Mouse (Mus musculus): ENCODE results near the gene Elmo2. TPM values are rescaled to one million over a fixed set of nuclear protein-coding genes. Genes with fewer than 3 reads are reported as not detected.

Elmo2 gene
- total RNA-seq, 2 experiments from 2014 or later: 164 to 173 TPM

- DNase-seq (ENCODE audit: extremely low spot score in 1 of 2, low spot score in 2 of 2): peak; percentile 47 to 53
- Histone ChIP-seq H3K27ac (peak overlapping the region; percentile 93), H3K4me3 (peak overlapping the region; percentile 82)
- intact Hi-C loops (cut with DNase I): loop anchor here (5.0 kb wide), 1 partner anchor 319 kb away; no protein-coding TSS in a partner anchor
- TF ChIP-seq CTCF (IDR thresholded peaks at IDR 0.05): no peak
Observed at GRCm38 (mm10) chr2:165286361-165287201, 39.7 kb downstream of the Elmo2 start.

GRCm38 (mm10) chr2:165285621-165286020 is 40.7 kb downstream of the Elmo2 start:
- intact Hi-C loops (cut with DNase I): loop anchor here (5.0 kb wide), 1 partner anchor 318 kb away; no protein-coding TSS in a partner anchor
- no peak overlapping the region for H3K4me3 ChIP-seq
- no peak overlapping the region for H3K27ac ChIP-seq
- no peak for TF ChIP-seq CTCF (IDR thresholded peaks at IDR 0.05)
- no peak for DNase-seq (ENCODE audit: extremely low spot score in 1 of 2, low spot score in 2 of 2)

DNA sequence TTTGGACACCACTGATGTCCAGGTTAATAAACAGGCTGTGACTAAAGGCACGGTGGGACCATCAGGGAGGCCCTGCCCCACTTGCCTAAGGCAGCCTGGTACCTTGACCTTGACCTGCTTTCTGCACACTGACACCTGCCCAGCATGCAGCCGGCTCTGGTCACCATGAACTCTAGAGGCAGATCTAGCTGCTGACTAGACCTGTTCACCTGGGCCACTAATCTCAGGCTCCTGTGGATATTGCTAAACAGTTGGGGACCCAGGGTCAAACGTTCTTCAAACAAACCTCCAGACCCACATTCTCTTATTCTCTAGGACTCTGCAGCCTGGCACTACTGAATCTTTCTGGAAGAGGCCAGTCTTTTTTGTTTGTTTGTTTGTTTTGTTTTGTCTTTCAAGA is 41.2 kb downstream of the Elmo2 start:
- no peak for DNase-seq (ENCODE audit: extremely low spot score in 1 of 2, low spot score in 2 of 2)
- no peak overlapping the region for H3K4me3 ChIP-seq
- no peak for TF ChIP-seq CTCF (IDR thresholded peaks at IDR 0.05)
- no peak overlapping the region for H3K27ac ChIP-seq
- intact Hi-C loops (cut with DNase I): loop anchor here (5.0 kb wide), 1 partner anchor 318 kb away; no protein-coding TSS in a partner anchor

- H3K4me3 ChIP-seq: no peak overlapping the region
- no peak for DNase-seq (ENCODE audit: extremely low spot score in 1 of 2, low spot score in 2 of 2)
- H3K27ac ChIP-seq: no peak overlapping the region
- intact Hi-C loops (cut with DNase I): no loop called here
- no peak for TF ChIP-seq CTCF (IDR thresholded peaks at IDR 0.05)
Observed at GRCm38 (mm10) chr2:165284377-165284776, 41.9 kb downstream of the Elmo2 start.

DNA sequence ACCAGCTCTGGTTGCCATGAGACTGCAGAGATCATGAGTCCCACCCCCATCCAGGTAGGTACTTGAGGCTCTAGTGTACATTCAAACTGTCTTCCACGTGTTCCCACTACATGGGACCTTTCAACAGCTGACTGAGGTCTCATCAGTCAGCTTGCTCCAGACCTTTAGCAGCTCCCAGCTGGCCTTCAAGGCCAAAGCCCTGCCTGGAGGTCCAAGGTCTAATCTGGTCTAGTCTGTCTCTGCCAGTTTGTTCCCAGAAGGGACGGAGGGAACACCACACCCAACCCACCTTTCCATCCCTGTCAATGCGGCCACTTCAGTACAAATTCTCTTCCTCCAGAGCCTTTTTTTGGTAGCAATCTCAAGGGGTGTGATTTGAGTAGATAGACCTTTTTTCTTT is 42.6 kb downstream of the Elmo2 start:
- no peak for DNase-seq (ENCODE audit: extremely low spot score in 1 of 2, low spot score in 2 of 2)
- Histone ChIP-seq H3K4me3 (no peak overlapping the region), H3K27ac (no peak overlapping the region)
- intact Hi-C loops (cut with DNase I): no loop called here
- TF ChIP-seq CTCF (IDR thresholded peaks at IDR 0.05): no peak

DNA sequence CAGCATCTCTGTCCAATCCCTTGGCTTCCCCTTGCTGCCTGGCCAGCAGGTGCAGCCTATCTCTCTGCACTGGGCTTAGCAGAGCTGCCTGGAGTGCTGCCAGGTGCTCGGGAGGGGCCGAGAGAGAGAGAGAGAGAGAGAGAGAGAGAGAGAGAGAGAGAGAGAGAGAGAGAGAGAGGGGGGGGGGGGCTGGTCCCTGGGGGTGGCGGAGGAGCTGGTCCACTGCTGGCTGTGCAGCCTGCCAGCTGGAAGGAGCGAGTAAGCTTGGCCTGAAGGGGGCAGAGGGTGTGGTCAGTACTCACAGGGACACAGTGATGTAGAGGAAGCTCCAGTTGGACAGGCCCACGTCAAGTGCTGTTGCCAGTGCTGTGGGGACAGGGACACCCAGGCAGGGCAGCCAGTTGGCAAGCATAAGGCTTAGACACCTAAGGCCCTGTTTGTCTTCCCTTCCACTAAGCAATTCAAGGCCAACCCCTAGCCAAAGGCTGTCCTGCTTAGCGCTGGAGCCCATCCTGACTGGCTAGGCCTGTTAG is 44.4 kb downstream of the Elmo2 start:
- no peak overlapping the region for H3K27ac ChIP-seq
- H3K4me3 ChIP-seq: no peak overlapping the region
- no peak for TF ChIP-seq CTCF (IDR thresholded peaks at IDR 0.05)
- intact Hi-C loops (cut with DNase I): no loop called here
- no peak for DNase-seq (ENCODE audit: extremely low spot score in 1 of 2, low spot score in 2 of 2)

DNA sequence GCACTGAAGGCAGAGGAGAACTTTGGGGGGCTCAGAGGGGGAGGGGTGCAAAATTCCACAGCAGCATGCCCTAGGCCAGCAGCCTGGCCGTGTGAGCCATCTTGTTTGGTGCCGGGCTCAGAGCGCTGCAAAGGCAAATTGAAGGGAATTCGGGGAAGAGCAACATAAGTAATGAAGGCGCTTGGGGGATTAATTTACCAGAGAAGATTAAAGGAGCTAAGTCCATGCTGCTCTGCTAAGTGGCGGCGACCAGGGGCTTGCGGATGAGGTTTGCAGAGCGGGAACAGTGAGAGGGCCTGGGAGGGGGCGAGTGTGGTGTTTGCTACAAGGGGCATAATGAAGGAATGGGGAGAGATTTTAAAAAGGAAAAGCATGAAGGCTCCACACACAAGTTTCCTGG is 46.9 kb downstream of the Elmo2 start:
- TF ChIP-seq CTCF (IDR thresholded peaks at IDR 0.05): no peak
- no peak overlapping the region for H3K4me3 ChIP-seq
- no peak for DNase-seq (ENCODE audit: extremely low spot score in 1 of 2, low spot score in 2 of 2)
- intact Hi-C loops (cut with DNase I): no loop called here
- no peak overlapping the region for H3K27ac ChIP-seq

- TF ChIP-seq CTCF (IDR thresholded peaks at IDR 0.05): no peak
- DNase-seq (ENCODE audit: extremely low spot score in 1 of 2, low spot score in 2 of 2): no peak
- Histone ChIP-seq H3K4me3 (no peak overlapping the region), H3K27ac (no peak overlapping the region)
- intact Hi-C loops (cut with DNase I): no loop called here
Observed at GRCm38 (mm10) chr2:165277188-165277740, 49.0 kb downstream of the Elmo2 start.

GRCm38 (mm10) chr2:165275824-165276223 is 50.5 kb downstream of the Elmo2 start:
- peak; percentile 80 to 84 for DNase-seq (ENCODE audit: extremely low spot score in 1 of 2, low spot score in 2 of 2)
- intact Hi-C loops (cut with DNase I): loop anchor here (1.0 kb wide), 2 partner anchors 43 to 201 kb away; no protein-coding TSS in a partner anchor
- TF ChIP-seq CTCF (IDR thresholded peaks at IDR 0.05): peak; percentile 86
- H3K4me3 ChIP-seq: no peak overlapping the region
- H3K27ac ChIP-seq: no peak overlapping the region

GRCm38 (mm10) chr2:165275124-165275640 is 51.1 kb downstream of the Elmo2 start:
- no peak for TF ChIP-seq CTCF (IDR thresholded peaks at IDR 0.05)
- Histone ChIP-seq H3K4me3 (no peak overlapping the region), H3K27ac (no peak overlapping the region)
- intact Hi-C loops (cut with DNase I): no loop called here
- no peak for DNase-seq (ENCODE audit: extremely low spot score in 1 of 2, low spot score in 2 of 2)

GRCm38 (mm10) chr2:165273589-165273988 is 52.7 kb downstream of the Elmo2 start:
- Histone ChIP-seq H3K4me3 (no peak overlapping the region), H3K27ac (no peak overlapping the region)
- intact Hi-C loops (cut with DNase I): no loop called here
- TF ChIP-seq CTCF (IDR thresholded peaks at IDR 0.05): no peak
- no peak for DNase-seq (ENCODE audit: extremely low spot score in 1 of 2, low spot score in 2 of 2)

- Histone ChIP-seq H3K27ac (no peak overlapping the region), H3K4me3 (no peak overlapping the region)
- no peak for TF ChIP-seq CTCF (IDR thresholded peaks at IDR 0.05)
- intact Hi-C loops (cut with DNase I): no loop called here
- no peak for DNase-seq (ENCODE audit: extremely low spot score in 1 of 2, low spot score in 2 of 2)
Observed at GRCm38 (mm10) chr2:165271326-165271725, 55.0 kb downstream of the Elmo2 start.

All from left cerebral cortex, adult 2 months (tissue).